Mouse (Mus musculus) hindbrain, embryonic 13.5 days (tissue): ENCODE measurements around the gene Ldlrad2. TPM values are rescaled to one million over a fixed set of nuclear protein-coding genes. Genes with fewer than 3 reads are reported as not detected.

ENCODE experiments used
- ATAC-seq: fragments of 200-750 bp; cut with Nextera tagmentation; 2 replicates; pipeline ENCODE4 v1.8.0; 2017; ENCODE audit warnings: moderate TSS enrichment; ENCODE audit not compliant: low FRiP score
- H3K27ac ChIP-seq: fragments of 300-500 bp; sonication (generic); 2 replicates; pipeline ENCODE4 v1.5.1; 2015; ENCODE audit warnings: inconsistent platforms, mild to moderate bottlenecking, moderate library complexity
- H3K27me3 ChIP-seq: fragments of 300-500 bp; sonication (generic); 2 replicates; pipeline ENCODE4 v1.6.1; 2015; ENCODE audit warnings: mild to moderate bottlenecking, inconsistent platforms
- H3K36me3 ChIP-seq: fragments of 300-500 bp; sonication (generic); 2 replicates; pipeline ENCODE4 v1.6.1; 2015; ENCODE audit warnings: mild to moderate bottlenecking, inconsistent platforms
- H3K4me1 ChIP-seq: fragments of 300-500 bp; sonication (generic); replicated peaks from 2 replicates; pipeline ENCODE4 v1.6.1; 2015; ENCODE audit warnings: inconsistent platforms
- H3K4me2 ChIP-seq: fragments of 300-500 bp; sonication (generic); 2 replicates; pipeline ENCODE4 v1.6.1; 2015; ENCODE audit warnings: inconsistent platforms, mild to moderate bottlenecking, moderate library complexity
- H3K4me3 ChIP-seq: fragments of 300-500 bp; sonication (generic); 2 replicates; pipeline ENCODE4 v1.5.1; 2015; ENCODE audit warnings: mild to moderate bottlenecking, inconsistent platforms
- H3K9ac ChIP-seq: fragments of 300-500 bp; sonication (generic); 2 replicates; pipeline ENCODE4 v1.6.1; 2015; ENCODE audit warnings: mild to moderate bottlenecking, inconsistent platforms
- H3K9me3 ChIP-seq: fragments of 300-500 bp; sonication (generic); 2 replicates; pipeline ENCODE4 v1.6.1; 2016; ENCODE audit warnings: inconsistent platforms
- WGBS: fragments of 180-500 bp; shearing (Covaris S2); methylation state at CpG from one replicate; pipeline ENCODE4 v1.1.7; 2015; 5-methylcytosine and 5-hydroxymethylcytosine counted together
- microRNA-seq: library from miRNA; unstranded; fragments of <30 nt; microRNA quantifications from one replicate; pipeline ENCODE4, GENCODE M21; 2016
- polyA plus RNA-seq: library from polyadenylated mRNA; unstranded; fragments of >200 nt; fragmentation: Nextera tagmentation; extraction: Ambion mirVana; gene quantifications from 2 replicates; pipeline ENCODE4 v1.2.1, GENCODE M21; 2015

The Ldlrad2 gene
- polyA plus RNA-seq, 1 experiment from 2014 or later, result 1.7 TPM

- Histone ChIP-seq H3K4me3 (no peak overlapping the region), H3K9me3 (no peaks in the 10 kb centered on the region), H3K27me3 (no peaks in the 10 kb centered on the region), H3K4me2 (no peak overlapping the region), H3K27ac (no peak overlapping the region), H3K36me3 (peaks cover 8% of the 10 kb centered on the region; the same call in 1 of the 2 replicates), H3K4me1 (no peaks in the 10 kb centered on the region), H3K9ac (no peak overlapping the region)
- ATAC-seq, result no peak
- 93% methylated on average over 10 of the region's 10 CpGs for whole genome bisulfite sequencing
Measured at GRCm38 (mm10) chr4:137542968-137543367, 31.4 kb downstream of the Ldlrad2 start.

GRCm38 (mm10) chr4:137540356-137540755, 34.0 kb downstream of the Ldlrad2 start:
- Histone ChIP-seq H3K4me1 (no peaks in the 10 kb centered on the region), H3K4me2 (no peak overlapping the region), H3K36me3 (peaks cover 3% of the 10 kb centered on the region), H3K27ac (no peak overlapping the region), H3K9me3 (no peaks in the 10 kb centered on the region), H3K4me3 (no peak overlapping the region), H3K27me3 (no peaks in the 10 kb centered on the region), H3K9ac (no peak overlapping the region)
- 80% methylated on average over 14 of the region's 14 CpGs for WGBS
- no peak for ATAC-seq

GRCm38 (mm10) chr4:137527872-137528271, 46.5 kb downstream of the Ldlrad2 start:
- WGBS, result 80% methylated on average over 6 of the region's 6 CpGs
- H3K27ac ChIP-seq, result no peak overlapping the region
- no peak overlapping the region for H3K4me3 ChIP-seq
- no peak overlapping the region for H3K9ac ChIP-seq
- no peak overlapping the region for H3K4me2 ChIP-seq
- no peaks in the 10 kb centered on the region for H3K36me3 ChIP-seq
- H3K4me1 ChIP-seq, result no peaks in the 10 kb centered on the region
- H3K9me3 ChIP-seq, result no peaks in the 10 kb centered on the region
- H3K27me3 ChIP-seq, result no peaks in the 10 kb centered on the region
- ATAC-seq, result no peak

- Histone ChIP-seq H3K4me1 (no peaks in the 10 kb centered on the region), H3K27me3 (no peaks in the 10 kb centered on the region), H3K27ac (no peak overlapping the region), H3K4me2 (no peak overlapping the region), H3K9ac (no peak overlapping the region), H3K9me3 (no peaks in the 10 kb centered on the region), H3K36me3 (no peaks in the 10 kb centered on the region), H3K4me3 (no peak overlapping the region)
- no peak for ATAC-seq
- 57% methylated on average over 4 of the region's 4 CpGs for WGBS
Measured at GRCm38 (mm10) chr4:137527368-137527767, 47.0 kb downstream of the Ldlrad2 start.

GRCm38 (mm10) chr4:137525426-137525825, 48.9 kb downstream of the Ldlrad2 start:
- 97% methylated on average over 1 of the region's 1 CpGs for WGBS
- Histone ChIP-seq H3K27me3 (no peaks in the 10 kb centered on the region), H3K36me3 (no peaks in the 10 kb centered on the region), H3K9ac (no peak overlapping the region), H3K27ac (no peak overlapping the region), H3K4me1 (no peaks in the 10 kb centered on the region), H3K4me3 (no peak overlapping the region), H3K4me2 (no peak overlapping the region), H3K9me3 (no peaks in the 10 kb centered on the region)
- ATAC-seq, result no peak

Small RNA genes within 50 kb of the gene (microRNA-seq; reads per million reads assigned to microRNA genes)
- 1.9 reads per million for gene Mir7018

Other genes with a start within 250 kb of the Ldlrad2 start
- gene Cdc42, start 216.8 kb downstream of the Ldlrad2 start, polyA plus RNA-seq, result 840 and 841 TPM in 2 replicates
- not detected in 2 replicates for gene Cela3a, start 164.8 kb downstream of the Ldlrad2 start, polyA plus RNA-seq
- gene Cela3b, start 144.0 kb downstream of the Ldlrad2 start, polyA plus RNA-seq, result not detected in 2 replicates
- not detected in 2 replicates for gene 1700013G24Rik, start 121.3 kb downstream of the Ldlrad2 start, polyA plus RNA-seq
- 6.1 and 6.8 TPM in 2 replicates for gene Hspg2, start 105.8 kb downstream of the Ldlrad2 start, polyA plus RNA-seq
- 66.6 and 68.1 TPM in 2 replicates for gene Usp48, start 19.2 kb upstream of the Ldlrad2 start, polyA plus RNA-seq
- 39.2 and 39.9 TPM in 2 replicates for gene Rap1gap, start 90.2 kb upstream of the Ldlrad2 start, polyA plus RNA-seq
- 6.9 and 10.2 TPM in 2 replicates for gene Alpl, start 221.8 kb upstream of the Ldlrad2 start, polyA plus RNA-seq